In the genomic region with DNA sequence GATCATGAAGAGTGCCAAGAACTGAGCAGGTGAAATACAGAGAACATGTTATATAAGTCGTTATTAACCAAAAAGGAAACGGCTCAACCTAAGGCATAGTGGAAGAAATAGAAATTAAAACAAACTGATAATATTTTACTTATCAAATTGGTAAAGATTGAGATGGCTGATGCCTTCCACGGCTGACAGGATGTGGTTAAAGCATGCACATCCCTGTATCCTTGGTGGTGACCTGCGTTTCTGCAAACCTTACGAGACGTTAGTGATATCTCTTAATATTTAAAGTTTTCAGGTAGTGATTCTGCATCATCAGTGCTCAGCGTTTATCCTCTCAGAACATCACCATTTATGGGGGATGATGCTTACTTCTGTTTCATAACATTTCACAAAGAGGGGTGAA, we compare ENCODE assay signal across 25 mouse cellular contexts.
DNase-seq lines count a peak whose midpoint lies in the region; ATAC-seq lines count a peak whose summit lies in the region.
"Had no signal": no experiment of that assay in that cellular context is flagged by ENCODE, and none has a peak within 500 bp of the region (broad histone marks: within the 10 kb centered on the region; RNA-seq: fewer than 3 reads in every experiment).

No protein-coding gene starts in this region.

- H3K9me3 ChIP-seq in midbrain, embryonic 10.5 days (replicated peaks): no peaks in the 10 kb centered on the region
- H3K9me3 ChIP-seq: embryonic facial prominence, embryonic 13.5 days; embryonic facial prominence, embryonic 15.5 days; forebrain, embryonic 10.5 days; forebrain, embryonic 12.5 days had no signal

- ATAC-seq in CD4-positive, CD25-positive, alpha-beta regulatory T cell, adult 4 months: peak; percentile 62
- ATAC-seq: forebrain, embryonic 14.5 days; forebrain, embryonic 16.5 days; Patski had no signal

- 89% methylated on average over 7 of the region's 7 CpGs for WGBS in midbrain, embryonic 10.5 days

- no peak overlapping the region for H3K27ac ChIP-seq in midbrain, embryonic 10.5 days (replicated peaks)
- H3K27ac ChIP-seq: embryonic facial prominence, embryonic 13.5 days; embryonic facial prominence, embryonic 15.5 days; forebrain, embryonic 10.5 days; forebrain, embryonic 12.5 days had no signal

- H3K4me3 ChIP-seq in midbrain, embryonic 10.5 days: no peak overlapping the region
- H3K4me3 ChIP-seq: embryonic facial prominence, embryonic 13.5 days; embryonic facial prominence, embryonic 15.5 days; erythroblast, embryonic 14.5 days; forebrain, embryonic 10.5 days; forebrain, embryonic 12.5 days had no signal

- peak; percentile 46 for DNase-seq in CD4-positive helper T cell, adult 2 months (ENCODE audit: low read depth, low spot score)
- peak; percentile 28 for DNase-seq in induced T-regulatory cell, adult 2 months (ENCODE audit: low read depth)
- DNase-seq in testis, postnatal 14 days (ENCODE audit: low spot score): no peak
- DNase-seq in midbrain, embryonic 10.5 days (ENCODE audit: low spot score): no peak
- no peak for DNase-seq in left cerebral cortex, adult 8-10 months (ENCODE audit: low spot score in 2 of 2)
- DNase-seq: adrenal gland, adult 2 months; adrenal gland, postnatal 10 days; adrenal gland, postnatal 25 days; B cell, adult 2 months; cerebellum, adult 11 months; cerebellum, adult 18-20 months; cerebellum, adult 8-10 months; cerebellum, adult 9-11 months; cerebellum, postnatal 14 days; cerebellum, postnatal 36 days; embryo, embryonic 11 days had no signal

- no peaks in the 10 kb centered on the region for H3K36me3 ChIP-seq in midbrain, embryonic 10.5 days
- H3K36me3 ChIP-seq: embryonic facial prominence, embryonic 13.5 days; embryonic facial prominence, embryonic 15.5 days; forebrain, embryonic 10.5 days; forebrain, embryonic 12.5 days had no signal

- no peaks in the 10 kb centered on the region for H3K4me1 ChIP-seq in midbrain, embryonic 10.5 days
- H3K4me1 ChIP-seq: embryonic facial prominence, embryonic 13.5 days; embryonic facial prominence, embryonic 15.5 days; forebrain, embryonic 10.5 days; forebrain, embryonic 12.5 days had no signal

- no peaks in the 10 kb centered on the region for H3K27me3 ChIP-seq in midbrain, embryonic 10.5 days (ENCODE audit: low read depth, poor library complexity, severe bottlenecking)
- H3K27me3 ChIP-seq: embryonic facial prominence, embryonic 13.5 days; embryonic facial prominence, embryonic 15.5 days; forebrain, embryonic 12.5 days had no signal

Comparison
In these comparisons a context has a peak if more than half of its experiments do, and no peak if none do; other contexts are left out.
1. DNase-seq: peak in CD4-positive helper T cell, adult 2 months (single experiment) and induced T-regulatory cell, adult 2 months (single experiment); none in testis, postnatal 14 days (single experiment), midbrain, embryonic 10.5 days (single experiment) and left cerebral cortex, adult 8-10 months (0 of 2).